Mouse (Mus musculus): Measurements from ENCODE around the gene Cyp17a1. TPM values are rescaled to one million over a fixed set of nuclear protein-coding genes. Genes with fewer than 3 reads are reported as not detected.
A peak's percentile ranks its signal among the peaks of the same experiment; 100 is the strongest.

Gene Cyp17a1
- total RNA-seq, 2 experiments from 2014 or later, result not detected

DNA sequence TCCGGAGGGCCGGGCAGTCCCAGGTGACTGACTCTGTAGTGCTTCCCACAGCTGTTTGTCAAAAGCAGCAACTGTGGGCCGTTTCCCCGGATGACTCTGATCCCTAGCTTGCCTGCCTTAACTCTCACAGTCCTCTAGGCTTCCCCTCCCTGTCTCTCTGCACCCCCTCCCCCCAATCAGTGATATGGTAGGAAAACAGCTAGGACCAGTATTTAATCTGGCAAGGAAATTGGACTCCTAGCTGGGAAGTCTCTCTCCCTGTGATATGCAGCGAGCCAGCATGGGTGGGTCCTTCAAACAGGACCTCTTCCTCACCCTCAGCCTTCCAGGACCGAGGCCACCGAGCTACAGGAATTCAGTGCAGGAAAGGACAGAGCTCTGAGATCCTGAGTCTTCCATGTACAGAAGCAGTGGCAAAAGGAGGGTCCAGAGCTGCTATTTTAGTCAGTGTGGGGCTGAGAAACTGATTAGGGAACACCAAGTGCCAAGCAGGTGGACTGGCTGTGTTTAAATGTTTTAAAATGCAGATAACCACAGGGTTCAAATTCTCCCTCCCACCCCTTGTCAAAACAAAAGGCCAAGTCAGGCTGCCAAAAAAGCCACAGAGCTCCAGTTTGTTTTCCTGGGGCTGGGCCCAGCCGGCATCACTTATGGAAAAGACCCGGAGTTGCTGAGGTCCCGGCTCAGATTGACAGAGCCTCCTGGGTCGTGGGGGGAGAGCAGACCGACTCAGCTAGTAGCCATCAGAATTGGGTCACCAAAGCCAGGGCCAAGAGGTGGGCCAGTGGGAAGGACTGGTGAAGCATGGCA, 28.0 kb downstream of the Cyp17a1 start:
- intact Hi-C loops (cut with DNase I), result loop anchor here (5.0 kb wide), 1 partner anchor 38 kb away; no protein-coding TSS in a partner anchor
- peak; percentile 45 to 53 for DNase-seq

DNA sequence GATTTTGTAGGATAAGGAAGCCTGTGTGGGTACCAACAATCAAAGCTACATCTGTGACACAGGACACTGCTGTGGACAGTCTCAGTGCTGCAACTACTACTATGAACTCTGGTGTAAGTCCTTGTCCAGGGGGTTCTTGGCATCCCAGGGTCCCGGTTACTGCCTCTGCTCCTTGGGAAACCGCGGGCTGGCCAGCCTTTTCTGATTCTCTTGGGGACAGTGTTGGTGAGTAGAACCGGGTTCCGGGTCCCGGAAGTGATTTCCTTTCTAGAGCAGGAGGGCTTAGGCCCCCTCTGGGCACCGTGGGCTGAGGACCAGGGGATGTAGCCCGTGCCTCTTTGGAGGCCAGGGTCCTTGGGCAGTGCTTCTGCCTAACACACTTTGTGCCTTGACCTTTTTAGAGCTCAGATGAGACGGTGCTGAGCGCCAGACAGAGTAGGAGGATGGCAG, 28.6 kb downstream of the Cyp17a1 start:
- no peak for DNase-seq
- intact Hi-C loops (cut with DNase I), result no loop called here

DNA sequence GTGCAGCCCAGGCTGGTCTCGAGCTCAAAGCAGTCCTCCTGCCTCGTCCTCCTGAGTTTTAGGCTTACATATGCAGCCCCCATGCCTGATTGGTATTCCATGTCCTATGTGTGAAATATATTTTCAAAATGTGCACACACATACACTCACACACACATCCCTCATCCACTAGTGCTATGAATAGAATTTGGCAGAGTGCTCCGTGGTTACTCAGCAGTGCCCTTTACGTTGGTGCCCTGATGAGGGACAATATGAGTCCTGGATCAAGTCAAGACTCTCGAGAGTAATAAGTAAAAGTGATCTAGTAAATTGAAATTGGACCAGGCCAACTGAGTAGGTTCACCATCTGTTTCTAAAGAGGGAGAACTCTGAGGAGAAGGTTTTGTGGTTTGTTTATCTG, 29.7 kb downstream of the Cyp17a1 start:
- DNase-seq, result no peak
- intact Hi-C loops (cut with DNase I), result no loop called here

DNA sequence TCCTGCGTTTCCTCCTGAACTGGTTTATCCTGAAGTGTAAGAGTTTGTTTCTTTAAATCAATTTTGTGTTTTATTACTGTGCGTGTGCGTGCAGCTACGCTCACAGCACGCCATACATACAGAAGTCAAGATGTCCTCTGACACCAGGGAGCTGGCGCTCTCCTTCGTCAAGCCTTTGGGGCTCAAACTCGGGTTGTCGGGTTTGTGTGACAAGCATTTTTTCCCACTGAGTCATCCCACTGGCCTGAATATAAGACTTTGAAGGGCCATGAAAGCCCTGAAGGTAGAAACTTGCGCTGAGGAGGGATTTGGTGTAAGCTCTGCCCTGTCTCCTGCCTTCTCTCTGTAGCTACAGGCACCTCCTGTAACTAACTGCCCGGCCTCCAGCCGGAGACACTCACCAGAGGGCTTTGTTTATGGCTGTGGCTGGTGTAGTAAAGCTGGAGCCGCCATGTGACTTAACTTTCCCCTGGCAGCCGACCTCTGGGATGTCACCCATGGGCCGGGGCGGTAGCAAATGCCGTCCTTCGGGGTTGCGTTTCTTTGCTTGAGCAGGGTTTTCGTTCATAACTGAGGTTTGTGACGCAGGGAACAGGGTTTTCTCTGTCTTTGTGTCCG, 30.7 kb downstream of the Cyp17a1 start:
- DNase-seq, result no peak
- intact Hi-C loops (cut with DNase I), result no loop called here

GRCm38 (mm10) chr19:46641420-46642085, 31.4 kb downstream of the Cyp17a1 start:
- peak; percentile 67 to 71 for DNase-seq
- intact Hi-C loops (cut with DNase I), result no loop called here

DNA sequence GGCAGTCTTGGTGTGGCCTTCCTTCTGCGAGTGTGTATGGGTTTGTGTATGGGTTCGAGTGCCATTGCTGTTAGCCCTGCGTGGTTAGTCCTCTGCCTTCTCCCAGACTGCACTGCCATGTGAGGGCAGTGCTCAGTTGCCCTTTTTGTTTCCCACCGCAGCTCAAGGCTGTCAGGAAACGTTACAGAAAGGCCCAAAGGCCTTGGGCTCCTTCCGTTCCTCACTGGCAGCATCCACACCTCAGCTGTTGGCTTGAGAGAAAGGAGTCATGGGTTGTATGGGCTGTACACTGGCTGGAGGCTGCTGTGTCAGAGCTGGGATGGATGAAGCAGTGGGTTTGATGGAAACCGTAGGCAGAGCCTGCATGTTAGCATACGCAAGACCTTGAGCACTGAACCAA, 32.2 kb downstream of the Cyp17a1 start:
- DNase-seq, result no peak
- intact Hi-C loops (cut with DNase I), result no loop called here

- intact Hi-C loops (cut with DNase I), result no loop called here
- no peak for DNase-seq
Observed at GRCm38 (mm10) chr19:46639496-46639895, 33.5 kb downstream of the Cyp17a1 start.

GRCm38 (mm10) chr19:46639053-46639452, 33.9 kb downstream of the Cyp17a1 start:
- intact Hi-C loops (cut with DNase I), result no loop called here
- DNase-seq, result no peak

DNA sequence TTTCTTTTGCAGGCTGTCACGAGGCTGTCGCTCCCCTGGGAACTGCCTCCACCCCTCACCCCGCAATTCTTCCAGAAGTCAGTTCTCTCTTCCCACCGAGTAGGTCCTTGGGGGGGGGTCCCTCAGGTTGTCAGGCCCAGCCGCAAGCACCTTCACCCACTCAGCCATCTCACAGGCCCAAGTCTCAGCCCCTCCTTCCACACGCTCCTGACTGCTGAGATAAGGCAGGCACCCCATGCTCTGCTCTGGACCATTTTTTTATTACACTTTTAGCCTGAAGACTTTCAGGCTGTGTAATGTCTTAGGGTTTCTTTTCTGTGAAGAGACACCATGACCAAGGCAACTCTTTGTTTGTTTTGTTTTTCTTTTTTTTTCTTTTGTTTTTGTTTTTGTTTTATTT, 35.4 kb downstream of the Cyp17a1 start:
- intact Hi-C loops (cut with DNase I), result no loop called here
- DNase-seq, result no peak

DNA sequence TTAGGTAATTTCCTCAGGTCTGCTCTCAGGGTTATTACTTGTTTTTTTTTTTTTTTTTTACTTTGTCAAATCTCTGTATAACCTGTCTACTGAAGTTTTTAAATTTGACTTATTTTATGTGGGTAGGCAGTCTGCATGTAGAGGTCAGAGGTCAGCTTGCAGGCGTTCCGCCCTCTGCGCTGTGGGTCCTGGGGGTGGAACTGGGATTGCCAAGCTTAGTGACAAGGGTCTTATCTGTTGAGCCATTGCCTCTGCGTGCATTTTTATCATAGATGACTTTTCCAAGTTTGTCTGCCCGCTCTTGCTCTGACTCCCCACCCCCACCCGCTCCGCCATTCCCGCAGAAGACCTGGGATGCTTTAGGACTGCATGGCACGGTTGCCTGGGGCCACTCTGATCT, 37.2 kb downstream of the Cyp17a1 start:
- DNase-seq, result no peak
- intact Hi-C loops (cut with DNase I), result no loop called here

GRCm38 (mm10) chr19:46631637-46632036, 41.3 kb downstream of the Cyp17a1 start:
- intact Hi-C loops (cut with DNase I), result no loop called here
- DNase-seq, result no peak

DNA sequence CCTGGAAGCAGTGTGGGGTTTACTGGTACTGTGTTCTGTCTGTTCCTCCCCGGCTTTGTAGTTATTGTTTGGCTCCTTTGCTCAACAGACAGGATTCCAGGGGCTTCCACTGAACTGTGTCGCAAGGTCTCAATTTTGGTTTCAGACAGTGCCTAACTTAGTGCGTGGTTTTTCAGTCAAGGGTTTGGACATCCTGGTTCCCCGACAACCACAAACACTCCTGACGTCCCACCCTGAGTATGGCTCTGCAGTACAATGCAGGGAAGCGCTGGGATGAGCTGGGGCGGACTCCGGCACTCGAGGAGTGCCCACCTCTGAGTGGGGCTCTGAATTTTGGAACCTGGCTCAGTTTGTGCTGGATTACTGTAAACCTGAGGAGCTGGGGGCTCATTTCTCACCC, 43.2 kb downstream of the Cyp17a1 start:
- DNase-seq, result no peak
- intact Hi-C loops (cut with DNase I), result no loop called here

DNA sequence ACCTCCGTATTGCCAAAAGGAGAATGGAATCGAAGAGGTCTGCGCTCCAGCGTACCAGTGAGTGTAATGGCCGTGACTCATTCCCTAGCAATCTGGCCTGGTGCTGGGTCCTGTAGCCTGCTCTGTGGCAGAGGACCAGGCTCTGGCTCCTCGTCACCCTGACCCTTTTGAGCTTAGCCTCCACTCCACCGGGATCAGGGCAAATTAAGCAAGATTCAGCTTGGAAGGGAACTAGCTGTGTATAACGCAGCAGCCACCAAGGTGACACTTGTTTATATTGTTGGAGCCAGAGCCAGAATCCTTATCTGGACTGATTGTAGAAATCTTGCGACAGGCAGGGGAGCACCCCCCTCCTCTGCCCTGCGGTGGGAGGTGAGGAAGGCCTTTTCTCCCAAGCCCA, 44.6 kb downstream of the Cyp17a1 start:
- DNase-seq, result no peak

GRCm38 (mm10) chr19:46625519-46625918, 47.5 kb downstream of the Cyp17a1 start:
- intact Hi-C loops (cut with DNase I), result no loop called here
- DNase-seq, result no peak

More for the DNA sequence above, 44.6 kb downstream of the Cyp17a1 start:
- intact Hi-C loops (cut with DNase I), result no loop called here

- intact Hi-C loops (cut with DNase I), result no loop called here
- no peak for DNase-seq
Observed at GRCm38 (mm10) chr19:46625015-46625414, 48.0 kb downstream of the Cyp17a1 start.

GRCm38 (mm10) chr19:46623790-46624772, 48.9 kb downstream of the Cyp17a1 start:
- intact Hi-C loops (cut with DNase I), result no loop called here
- DNase-seq, result peak in 1 of 2 experiments; percentile 59

DNA sequence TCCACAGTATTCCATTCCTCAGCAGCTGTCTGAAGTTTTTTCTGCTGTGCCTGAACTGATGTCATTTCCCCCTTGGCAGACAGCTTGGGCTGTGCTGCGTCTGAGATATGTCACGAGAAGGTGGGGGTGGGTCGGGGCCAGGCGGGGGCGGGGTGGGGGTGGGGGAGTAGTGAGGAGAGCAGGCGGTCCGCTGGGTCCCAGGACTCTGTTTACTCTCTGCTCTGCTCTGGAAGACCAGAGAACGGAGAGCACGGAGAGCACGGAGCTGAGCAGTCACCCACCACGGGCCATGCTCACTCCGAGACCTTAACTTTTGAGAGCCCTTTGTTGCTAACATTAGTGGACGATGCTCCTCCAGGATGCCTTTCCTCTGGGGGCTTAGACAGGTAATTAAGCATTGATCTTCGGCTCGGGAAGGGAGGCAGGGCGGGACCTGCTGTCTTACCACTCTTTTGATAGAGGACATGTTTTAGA, 49.7 kb downstream of the Cyp17a1 start:
- DNase-seq, result peak in 1 of 2 experiments; percentile 48
- intact Hi-C loops (cut with DNase I), result no loop called here

DNA sequence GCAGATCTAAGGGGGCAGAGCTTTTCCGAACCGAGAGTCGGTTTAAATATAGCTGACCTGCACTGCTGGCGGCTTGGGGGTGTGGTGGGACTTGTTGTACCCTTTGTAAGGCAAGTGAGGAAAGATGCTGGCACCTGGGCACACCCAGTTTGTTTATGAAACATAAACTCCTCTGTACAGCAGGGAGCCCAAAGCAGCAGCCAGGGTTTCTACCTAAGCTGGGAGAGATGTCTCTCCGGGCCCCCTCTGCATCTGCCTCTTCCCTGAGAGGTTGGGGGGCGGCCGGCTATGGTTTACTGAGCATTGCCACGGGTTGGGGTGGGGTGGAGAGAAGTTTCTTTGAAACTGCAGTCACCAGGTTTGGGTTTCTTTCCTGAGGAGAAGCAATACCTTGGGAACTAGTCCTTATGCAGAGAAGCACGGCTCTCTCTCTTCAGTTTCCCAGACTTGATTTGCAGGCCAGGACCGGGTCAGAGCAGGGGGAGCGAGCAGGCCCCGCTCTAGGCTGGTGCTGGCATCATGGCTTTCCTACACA, 50.2 kb downstream of the Cyp17a1 start:
- intact Hi-C loops (cut with DNase I), result no loop called here
- no peak for DNase-seq

DNA sequence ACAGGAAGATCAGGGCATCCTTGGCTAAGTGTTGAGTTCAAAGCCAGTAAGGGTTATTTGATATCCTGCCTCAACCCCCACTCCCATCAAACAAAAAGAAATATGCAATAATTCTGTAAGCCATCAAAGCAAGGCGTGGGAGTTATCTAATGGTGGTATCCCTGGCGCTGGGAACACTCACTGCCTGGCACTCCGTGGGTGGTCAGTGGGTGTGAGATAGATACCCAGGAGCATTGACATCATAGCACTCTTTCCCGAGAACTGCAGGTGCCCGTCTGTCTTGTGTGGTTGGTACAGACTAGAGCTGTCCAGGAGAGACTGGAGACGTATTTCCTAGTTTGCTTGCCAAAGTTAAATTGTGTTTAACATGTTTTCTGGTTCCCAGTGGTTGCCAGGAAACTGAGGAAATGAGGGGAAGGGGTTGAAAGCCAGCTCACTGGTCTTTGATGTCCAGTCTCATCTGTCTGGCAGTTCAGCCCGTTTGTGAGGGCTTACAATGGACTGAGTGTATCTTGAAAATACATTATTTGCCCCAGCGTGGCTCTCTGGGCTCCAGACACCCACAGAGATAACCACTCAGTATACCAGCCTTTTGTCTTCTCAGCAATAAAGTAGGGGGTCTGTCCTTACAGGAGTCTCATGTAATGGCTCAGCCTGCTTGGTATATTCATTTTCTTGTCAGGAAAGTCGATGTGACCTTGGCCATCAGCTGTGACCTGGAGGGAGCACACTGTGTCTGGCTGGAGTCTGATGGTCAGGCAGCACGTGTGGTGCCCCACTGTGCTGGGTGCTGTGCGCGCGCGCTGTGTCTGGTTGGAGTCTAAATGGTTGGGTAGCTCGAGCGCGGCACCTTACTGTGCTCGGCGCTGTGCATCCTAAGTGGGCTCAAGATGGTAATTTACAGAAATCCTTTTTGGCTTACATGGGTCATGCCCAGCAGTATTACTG, 51.5 kb downstream of the Cyp17a1 start:
- no peak for DNase-seq
- intact Hi-C loops (cut with DNase I), result no loop called here
